In genomic region chr11:106623629-106624028, GRCm38 (mm10) we compare ENCODE assay signal across 16 mouse cellular contexts. TPM values are rescaled to one million over a fixed set of nuclear protein-coding genes. Genes with fewer than 3 reads are reported as not detected.
DNase-seq lines count a peak whose midpoint lies in the region; ATAC-seq and TF ChIP-seq lines count a peak whose summit lies in the region.
"Had no signal": no experiment of that assay in that cellular context is flagged by ENCODE, and none has a peak within 500 bp of the region (broad histone marks: within the 10 kb centered on the region; RNA-seq: fewer than 3 reads in every experiment).

No protein-coding gene starts in this region.

- 0 out of 2 replicates have a peak overlapping the region, but pooled peaks have one; percentile 27 for H3K27ac ChIP-seq in liver, embryonic 13.5 days
- peak overlapping the region; percentile 74; the same call in 1 of the 2 replicates for H3K27ac ChIP-seq in bone marrow, adult 2 months (ENCODE audit: control insufficient read depth, insufficient read depth, low read depth, low read length, poor library complexity)
- H3K27ac ChIP-seq: embryonic facial prominence, embryonic 15.5 days; forebrain, embryonic 12.5 days; liver, embryonic 15.5 days had no signal

- no peaks in the 10 kb centered on the region for H3K27me3 ChIP-seq in liver, embryonic 13.5 days
- H3K27me3 ChIP-seq: embryonic facial prominence, embryonic 15.5 days; forebrain, embryonic 12.5 days had no signal

- peaks cover 13% of the 10 kb centered on the region for H3K4me1 ChIP-seq in liver, embryonic 13.5 days (replicated peaks)
- peaks cover 14% of the 10 kb centered on the region for H3K4me1 ChIP-seq in bone marrow, adult 2 months (ENCODE audit: control insufficient read depth, insufficient read depth, low read length)
- H3K4me1 ChIP-seq: embryonic facial prominence, embryonic 15.5 days had no signal

- no peak overlapping the region for H3K9ac ChIP-seq in liver, embryonic 13.5 days
- H3K9ac ChIP-seq: embryonic facial prominence, embryonic 15.5 days; forebrain, embryonic 12.5 days; liver, embryonic 15.5 days had no signal

- no peak for TF ChIP-seq CTCF in bone marrow, adult 2 months (IDR thresholded peaks at IDR 0.05; ENCODE audit: control insufficient read depth, insufficient read depth, low read length)

- 53% methylated on average over 2 of the region's 2 CpGs for WGBS in liver, embryonic 13.5 days (ENCODE audit: insufficient replicate concordance)
- WGBS in bone marrow, adult 2 months = 19% methylated on average over 2 of the region's 2 CpGs

- ATAC-seq in liver, embryonic 13.5 days (ENCODE audit: low read depth) = no peak
- peak; percentile 74 for ATAC-seq in megakaryocyte progenitor cell, adult 5-6 weeks (replicated peaks; ENCODE audit: poor library complexity)

- no peak overlapping the region for H3K4me2 ChIP-seq in liver, embryonic 13.5 days
- H3K4me2 ChIP-seq: embryonic facial prominence, embryonic 15.5 days; forebrain, embryonic 12.5 days; liver, embryonic 15.5 days; midbrain, embryonic 11.5 days had no signal

- no peak for DNase-seq in liver, embryonic 13.5 days
- DNase-seq in liver = no peak
- DNase-seq in fat pad, adult 2 months (ENCODE audit: extremely low read depth, low read depth, low spot score) = peak; percentile 40
- no peak for DNase-seq in retina, embryonic 14.5 days (ENCODE audit: low spot score)
- no peak for DNase-seq in gastrocnemius, adult 8-10 months (ENCODE audit: low spot score in 2 of 2)
- DNase-seq: adrenal gland, postnatal 25 days; cerebellum, postnatal 10 days; embryo, embryonic 11 days; left cerebral cortex, postnatal 4 days; thymus, postnatal 36 days had no signal

- no peaks in the 10 kb centered on the region for H3K9me3 ChIP-seq in liver, embryonic 13.5 days (replicated peaks)
- H3K9me3 ChIP-seq: embryonic facial prominence, embryonic 15.5 days; forebrain, embryonic 12.5 days; liver, embryonic 15.5 days had no signal

- H3K36me3 ChIP-seq in liver, embryonic 13.5 days = no peaks in the 10 kb centered on the region
- H3K36me3 ChIP-seq: embryonic facial prominence, embryonic 15.5 days; forebrain, embryonic 12.5 days; liver, embryonic 15.5 days had no signal

- no peak overlapping the region for H3K4me3 ChIP-seq in liver, embryonic 13.5 days (replicated peaks)
- no peak overlapping the region for H3K4me3 ChIP-seq in bone marrow, adult 2 months (replicated peaks; ENCODE audit: control insufficient read depth, low read depth, low read length)
- H3K4me3 ChIP-seq: embryonic facial prominence, embryonic 15.5 days; forebrain, embryonic 12.5 days; liver, embryonic 15.5 days had no signal

- no peak for TF ChIP-seq POLR2A in bone marrow, adult 2 months (IDR thresholded peaks at IDR 0.05; ENCODE audit: borderline replicate concordance, control insufficient read depth, low read depth, low read length)

RNA-seq across cellular contexts. Expression of gene Tex2, which starts 10.4 kb away (rescaled TPM):
- polyA plus RNA-seq in liver, embryonic 13.5 days (2015; fragmentation: Nextera tagmentation; extraction: Ambion mirVana) = 7.5 and 9.8 TPM in 2 replicates
- 9.2 and 19.2 TPM in 2 replicates for polyA plus RNA-seq in bone marrow, adult 2 months (2011; ENCODE audit: insufficient read depth, insufficient read length, low replicate concordance, missing spikeins)
- total RNA-seq in megakaryocyte progenitor cell, adult 5-6 weeks (2015) = 48.2 and 52.8 TPM in 2 replicates
- total RNA-seq in megakaryocyte progenitor cell, adult 5-6 weeks (2017) = 77.8 and 78.5 TPM in 2 replicates
- total RNA-seq in gastrocnemius, adult 8-10 months (2022) = 10 to 100 TPM; 62.9 to 78.3 (median 68.0) TPM
